Mouse (Mus musculus) yolk sac, embryonic 10.5 days (tissue): ENCODE measurements around the gene Card11.

Experiments
- DNase-seq: peaks from one replicate; pipeline ENCODE4 v3.0.0-alpha.2; 2017; ENCODE audit warnings: low spot score

Card11 gene

DNA sequence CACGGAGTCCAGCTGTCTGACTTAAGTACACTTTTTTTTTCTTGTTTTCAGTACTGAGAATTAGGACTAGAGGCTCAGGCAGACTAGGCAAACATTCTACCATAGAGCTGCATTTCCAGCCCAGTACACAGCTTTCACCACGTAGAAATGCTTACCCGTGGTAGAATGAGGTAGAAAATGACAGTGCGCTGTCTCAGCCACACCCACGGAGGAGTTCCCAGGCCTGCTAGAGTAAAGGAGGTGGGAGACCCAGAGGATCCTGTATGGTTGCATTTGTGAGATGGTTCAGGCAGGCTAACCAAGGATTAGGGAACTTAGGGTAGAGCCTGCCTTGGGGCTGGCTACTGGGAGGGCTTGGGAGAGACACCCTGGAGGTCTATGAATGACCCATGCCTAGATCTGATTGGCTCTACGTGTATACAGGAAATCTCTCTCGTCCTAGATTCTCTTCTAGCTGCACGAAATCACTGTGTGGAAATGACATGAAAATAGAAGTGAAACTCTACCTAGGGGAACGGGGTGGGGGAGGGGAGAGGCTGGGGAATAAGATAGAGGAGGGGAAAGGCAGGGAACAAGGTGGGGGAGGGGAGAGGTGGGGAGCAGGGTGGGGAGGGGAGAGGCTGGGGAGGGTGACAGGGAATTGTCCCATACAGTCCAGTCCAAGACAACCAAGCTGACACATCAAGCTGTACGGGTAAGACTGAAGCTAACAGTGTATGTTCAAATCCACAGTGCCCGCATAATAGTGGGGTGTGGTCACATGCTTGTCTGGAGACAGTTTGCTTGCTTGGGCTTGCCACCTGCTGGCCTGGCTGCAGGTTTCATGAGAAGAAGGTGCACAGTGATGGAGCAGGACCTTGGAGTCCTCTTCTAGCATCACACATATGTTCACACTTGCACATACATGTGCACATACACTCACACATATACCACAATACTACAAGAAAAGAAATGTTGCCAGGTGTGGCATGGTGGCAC is 8.0 kb downstream of the Card11 start:
- no peak for DNase-seq

DNA sequence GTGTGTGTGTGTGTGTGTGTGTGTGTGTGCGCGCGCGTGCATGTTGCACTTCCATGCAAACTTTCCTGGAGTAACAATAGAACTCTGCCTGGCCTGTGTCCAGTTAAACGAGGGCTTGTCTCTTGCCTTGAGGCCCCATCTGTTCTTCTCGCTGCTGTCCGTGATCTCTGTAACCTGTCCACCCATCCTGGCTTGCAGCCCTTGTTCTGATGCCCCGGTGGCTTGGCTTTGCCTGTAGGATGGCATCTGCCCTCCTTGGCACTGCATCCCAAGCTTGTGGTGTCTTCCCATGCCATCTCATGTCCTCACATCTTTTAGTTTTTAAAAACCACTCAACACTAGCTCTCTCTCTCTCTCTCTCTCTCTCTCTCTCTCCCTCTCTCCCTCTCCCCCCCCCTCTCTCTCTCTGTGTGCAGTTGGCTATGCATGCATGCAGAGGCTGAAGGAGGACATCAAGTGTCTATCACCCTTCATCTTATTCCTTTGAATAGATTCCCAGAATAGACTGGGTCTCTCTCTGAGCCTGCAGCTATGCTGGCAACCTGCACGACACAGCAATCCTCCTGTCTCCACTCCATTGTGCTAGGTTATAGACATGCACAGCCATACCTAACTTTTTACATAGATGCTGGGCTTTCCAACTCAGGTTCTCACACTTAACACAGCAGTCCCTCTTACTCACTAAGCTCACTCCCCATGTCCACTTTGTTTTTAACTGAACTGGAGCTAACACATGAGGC is 14.9 kb downstream of the Card11 start:
- no peak for DNase-seq

DNA sequence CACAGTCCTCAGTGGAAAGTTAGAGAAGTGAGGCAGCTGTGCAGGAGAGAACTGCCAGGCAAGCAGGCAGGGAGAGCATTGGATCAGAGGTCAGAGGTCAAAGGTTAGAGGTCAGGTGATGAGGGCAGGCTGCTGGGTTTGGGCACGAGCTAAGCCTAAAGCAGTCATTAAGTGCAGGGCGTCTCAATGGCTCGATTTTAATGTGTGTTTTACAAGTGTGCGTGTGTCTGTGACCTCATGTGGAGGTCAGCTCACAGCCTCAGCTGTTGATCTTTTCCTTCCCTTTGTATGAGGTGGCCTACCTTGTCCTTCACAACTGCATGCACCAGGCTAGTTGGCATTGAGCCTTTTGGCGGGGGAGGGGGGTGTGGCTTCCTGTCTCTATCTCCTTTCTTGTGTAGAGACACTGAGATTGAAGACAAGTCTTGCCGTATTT is 19.0 kb downstream of the Card11 start:
- peak; percentile 64 for DNase-seq

DNA sequence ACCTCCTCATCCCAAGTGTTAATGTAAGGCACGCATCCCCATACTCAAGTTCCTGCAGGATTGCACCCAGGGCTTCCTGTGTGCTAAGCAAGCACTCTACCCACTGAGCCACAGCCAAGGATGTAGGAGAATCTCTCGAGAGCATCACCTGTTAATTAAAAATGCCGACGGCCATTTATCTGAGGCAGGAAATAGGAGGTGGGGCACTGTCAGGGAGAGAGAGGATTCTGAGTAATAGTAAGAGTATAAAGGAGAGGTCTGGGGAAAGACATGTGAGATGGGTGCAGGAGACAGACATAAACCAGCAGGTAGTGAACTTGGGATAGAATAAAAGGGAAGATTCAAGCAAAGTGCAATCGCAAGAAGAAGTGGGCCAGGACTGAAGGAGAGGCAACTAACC is 19.6 kb downstream of the Card11 start:
- no peak for DNase-seq

DNA sequence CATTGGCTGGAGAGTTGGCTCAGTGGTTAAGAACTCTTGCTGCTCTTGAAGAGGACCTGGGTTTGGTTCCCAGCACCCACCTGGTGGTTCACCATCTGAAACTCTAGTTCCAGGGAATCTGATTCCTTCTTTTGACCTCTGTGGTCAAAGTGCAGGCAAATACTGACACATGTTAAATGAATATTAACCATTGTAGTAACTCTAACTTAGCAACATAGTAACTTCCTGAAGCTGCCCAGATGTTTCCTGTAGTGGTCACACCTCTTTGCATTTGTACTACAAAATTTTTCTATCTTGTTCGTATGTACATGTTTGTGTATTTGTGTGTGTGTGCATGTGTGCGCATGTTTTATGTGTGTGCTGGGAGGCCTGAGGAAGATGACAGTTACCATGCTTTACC is 20.3 kb downstream of the Card11 start:
- DNase-seq, result no peak

DNA sequence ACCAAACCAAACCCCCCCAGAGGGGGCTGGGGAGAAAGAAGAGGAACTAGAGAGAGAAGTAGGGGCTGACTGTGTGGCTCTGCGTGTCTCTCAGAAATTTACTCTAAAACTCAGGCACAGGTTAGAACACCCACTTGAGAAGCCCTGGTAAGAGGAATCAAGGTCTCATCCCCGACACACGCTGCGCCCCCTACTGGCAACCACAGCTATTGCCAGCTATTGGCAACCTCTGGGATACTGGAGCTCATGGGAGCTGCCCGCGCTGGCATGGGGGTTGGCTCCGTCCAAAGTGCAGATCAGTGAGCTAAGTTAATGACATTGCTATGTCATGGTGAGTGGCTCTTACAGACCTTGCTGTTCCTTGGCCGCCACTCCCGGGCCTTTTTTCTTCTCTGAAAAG is 37.4 kb downstream of the Card11 start:
- peak; percentile 25 for DNase-seq

DNA sequence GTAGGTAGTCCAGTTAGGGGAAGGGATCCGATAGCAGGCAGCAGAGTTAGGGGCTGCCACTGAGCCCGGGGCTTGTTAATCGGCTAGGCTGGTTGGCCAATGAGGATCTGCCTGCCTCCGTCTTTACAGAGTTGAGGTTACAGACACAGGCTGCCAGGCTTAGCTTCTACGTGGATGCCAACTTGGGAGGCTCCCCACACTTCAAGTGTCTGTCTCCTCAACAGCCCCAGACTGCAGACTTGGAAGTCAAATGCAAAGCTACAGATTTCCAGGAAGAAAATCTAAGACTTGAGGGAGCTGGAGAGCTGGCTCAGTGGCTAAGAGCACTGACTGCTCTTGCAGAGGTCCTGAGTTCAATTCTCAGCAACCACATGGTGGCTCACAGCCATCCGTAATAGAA is 39.6 kb downstream of the Card11 start:
- DNase-seq, result no peak

DNA sequence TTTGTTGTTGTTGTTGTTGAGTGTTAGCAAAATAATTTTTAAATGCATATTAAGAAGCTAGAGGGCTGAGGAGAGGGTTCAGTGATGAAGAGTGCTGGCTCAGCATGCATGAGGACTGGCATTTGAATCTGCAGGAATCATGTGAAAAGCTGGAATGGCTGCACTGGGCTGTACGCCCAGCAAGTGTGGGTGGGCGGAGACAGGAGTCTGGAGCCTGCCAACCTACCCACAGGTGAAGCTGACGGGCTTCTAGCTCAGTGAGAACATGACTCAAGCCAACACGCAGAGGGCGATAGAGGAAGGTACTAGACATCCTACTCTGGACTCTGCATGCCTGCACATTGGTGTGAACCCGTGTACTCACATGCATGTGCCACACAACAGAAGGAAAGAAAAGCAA is 41.2 kb downstream of the Card11 start:
- DNase-seq, result no peak

DNA sequence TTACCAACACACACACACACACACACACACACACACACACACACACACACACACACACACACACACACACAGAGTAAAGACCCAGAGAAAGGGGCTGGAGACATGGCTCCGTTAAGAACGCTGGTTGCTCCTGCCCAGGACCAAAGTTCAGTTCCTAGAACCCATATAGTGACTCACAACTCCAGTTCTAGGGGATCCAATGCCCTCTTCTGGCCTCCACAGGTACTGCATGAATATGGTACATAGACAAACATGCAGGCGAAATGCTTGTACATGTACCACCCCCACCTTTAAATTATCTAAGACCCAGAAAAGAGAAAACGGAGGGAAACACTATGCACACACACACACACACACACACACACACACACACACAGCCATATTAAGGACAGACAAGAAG is 43.3 kb downstream of the Card11 start:
- DNase-seq, result no peak

DNA sequence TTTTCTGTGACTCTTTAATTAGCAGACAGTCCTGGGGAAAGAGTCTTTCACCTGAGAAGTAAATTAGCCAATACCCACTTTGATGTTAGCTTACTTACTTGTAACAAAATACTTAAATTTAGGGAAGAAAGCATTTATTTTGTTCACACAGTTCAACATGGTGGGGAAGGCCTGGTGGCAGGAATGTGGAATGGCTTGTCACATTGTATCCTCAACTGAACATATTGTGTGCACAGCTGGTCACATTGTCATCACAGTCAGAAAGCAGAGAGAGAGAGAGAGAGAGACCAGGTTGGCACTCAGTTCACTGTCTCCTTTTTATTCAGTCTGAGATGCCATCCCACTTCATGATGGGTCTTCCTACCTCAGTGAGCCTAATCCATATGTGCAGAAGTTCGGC is 44.7 kb downstream of the Card11 start:
- DNase-seq, result no peak

DNA sequence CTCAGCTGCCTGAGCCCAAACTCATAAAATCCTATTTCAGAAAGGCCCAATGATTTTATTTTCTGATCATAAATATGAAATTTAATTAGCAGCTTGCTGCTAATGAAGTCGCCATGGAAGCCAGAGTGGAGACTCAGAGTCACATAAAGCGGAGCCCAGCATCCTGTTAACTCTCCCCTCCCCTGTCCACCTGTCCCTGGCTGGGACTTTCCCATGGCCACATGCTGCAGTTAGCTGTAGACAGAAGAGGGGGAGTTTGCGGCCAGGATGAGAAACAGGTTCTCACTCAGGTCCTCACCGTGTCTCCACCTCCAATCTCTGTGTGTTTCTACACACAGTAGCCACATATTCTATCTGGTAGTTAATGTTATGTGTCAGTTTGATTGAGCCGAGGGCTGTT is 48.6 kb downstream of the Card11 start:
- DNase-seq, result no peak

DNA sequence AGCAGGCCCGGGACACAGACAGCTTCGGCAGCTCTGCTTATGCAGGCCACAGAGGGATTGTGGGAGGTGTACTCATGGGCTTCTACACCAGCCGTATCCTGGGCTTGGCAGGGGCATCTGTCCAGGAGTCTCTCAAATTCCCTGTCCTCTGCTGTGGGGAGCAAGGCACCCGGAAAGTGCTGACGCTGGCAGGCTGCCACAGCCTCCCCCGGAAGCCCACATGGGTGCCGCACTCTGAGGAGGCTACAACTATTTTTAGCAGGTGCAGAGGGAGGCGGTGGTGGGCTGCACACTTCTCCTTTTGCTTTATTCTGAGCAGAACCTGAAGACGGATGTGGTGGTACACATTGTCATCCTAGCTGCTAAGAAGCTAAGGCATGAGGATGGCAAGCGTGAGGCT is 52.4 kb downstream of the Card11 start:
- DNase-seq, result no peak

DNA sequence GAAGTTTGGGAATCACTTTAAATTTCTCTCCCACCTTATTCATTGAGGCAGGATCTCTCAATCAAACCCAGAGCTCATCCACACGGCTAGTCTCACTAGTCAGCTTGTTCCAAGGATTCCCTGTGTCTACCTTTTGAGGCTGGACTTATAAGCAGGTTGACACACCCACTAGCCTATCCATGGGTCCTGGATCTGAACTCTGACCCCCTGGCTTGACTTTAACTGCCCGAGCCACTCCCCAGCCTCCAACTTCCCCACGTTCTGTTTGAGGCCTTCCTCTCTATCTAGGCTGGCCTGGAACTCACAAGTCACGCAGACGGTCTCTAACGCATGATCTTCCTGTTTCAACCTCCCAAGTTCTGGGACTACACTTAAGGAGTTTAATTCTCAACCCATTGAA is 54.3 kb downstream of the Card11 start:
- DNase-seq, result peak; percentile 62

DNA sequence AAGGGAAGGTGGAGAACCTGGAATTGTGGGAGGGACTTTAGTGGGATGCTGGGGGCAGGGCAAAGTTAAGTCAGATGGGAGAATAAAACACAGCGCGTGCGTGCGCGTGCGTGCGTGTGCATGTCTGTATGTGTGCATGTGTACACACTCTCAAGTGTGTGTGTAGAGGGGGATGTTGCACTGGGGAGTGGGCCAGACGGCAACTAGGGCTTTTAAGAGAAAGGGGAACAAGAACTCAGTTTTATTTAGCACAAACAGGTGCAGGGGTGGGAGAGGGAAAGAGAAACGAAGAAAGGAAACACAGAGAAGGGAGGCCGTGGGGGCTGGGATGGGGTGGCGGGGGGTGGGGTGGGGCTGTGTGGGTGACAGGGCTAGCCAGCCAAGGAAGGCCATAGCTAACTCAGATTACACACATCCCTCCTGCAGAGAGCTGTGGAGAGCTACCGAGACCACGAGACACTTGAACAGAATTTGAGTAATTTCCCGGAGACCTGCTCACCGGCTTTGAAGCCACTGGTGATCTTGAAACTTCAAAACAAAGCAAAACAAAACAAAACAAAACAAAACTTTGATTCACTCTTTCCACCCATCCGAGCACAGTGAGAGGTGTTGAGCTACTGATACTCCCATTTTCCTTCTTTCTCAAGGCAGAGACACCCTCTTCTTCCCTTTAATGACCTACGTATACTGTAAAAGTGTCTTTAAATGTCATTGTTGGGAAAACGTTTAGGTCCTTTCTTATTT is 55.8 kb downstream of the Card11 start:
- no peak for DNase-seq

DNA sequence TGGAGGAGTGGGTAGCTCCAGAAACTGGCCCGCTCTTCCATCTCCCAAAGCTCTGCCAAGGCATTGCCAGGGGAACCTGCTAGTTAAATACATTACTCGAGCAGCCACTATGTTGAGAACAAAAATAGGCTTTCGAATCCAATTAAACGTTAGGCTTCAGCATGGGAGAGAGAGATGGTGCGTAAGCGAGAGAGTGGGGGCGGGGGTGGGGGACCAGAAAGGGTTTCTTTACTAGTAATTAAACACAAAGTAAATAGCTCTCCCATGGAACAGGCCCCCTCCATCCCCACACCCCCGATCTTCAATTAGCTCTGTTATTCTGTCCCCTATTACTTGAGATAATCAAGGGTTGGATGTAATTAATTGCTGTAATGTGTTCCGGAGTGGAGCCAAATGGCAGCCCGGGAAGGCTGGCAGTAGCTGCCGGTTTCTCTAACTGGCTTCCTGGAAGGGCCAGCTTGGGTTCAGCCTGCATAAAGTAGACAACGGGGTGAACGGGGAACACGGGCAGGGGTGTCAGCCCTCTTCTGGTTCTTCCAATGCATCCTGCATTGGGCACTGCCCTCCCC is 59.4 kb downstream of the Card11 start:
- DNase-seq, result no peak

DNA sequence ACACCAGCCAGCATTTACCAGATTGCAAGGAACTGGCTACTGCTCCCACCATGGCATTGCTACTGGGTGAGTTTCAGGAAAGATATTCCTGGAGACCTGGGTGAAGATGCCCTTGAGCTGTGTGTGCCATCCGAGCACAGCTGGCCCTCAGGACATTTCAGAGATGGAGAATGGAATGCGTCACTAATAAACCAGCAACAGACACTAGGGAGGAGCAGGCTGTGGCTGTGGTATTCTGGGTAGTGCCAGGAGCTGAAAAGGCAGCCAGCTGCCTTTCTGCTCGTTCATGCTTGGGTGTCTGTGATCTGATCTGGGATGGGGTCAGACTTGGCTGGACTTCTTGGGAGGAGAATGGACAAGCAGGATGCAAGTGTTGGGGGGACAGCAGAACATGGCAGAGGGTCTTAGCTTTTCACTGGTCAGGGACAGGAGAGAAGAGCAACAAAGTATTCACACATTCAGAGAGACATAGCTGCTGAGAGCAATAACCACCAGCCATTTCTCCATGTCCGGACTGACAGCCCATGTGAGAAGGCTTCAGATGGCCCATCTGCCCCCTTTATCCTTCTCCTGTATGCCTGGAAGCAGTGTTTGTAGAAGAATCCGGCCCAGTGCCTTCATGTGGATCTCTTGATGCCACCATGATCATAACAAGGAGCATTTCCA is 60.0 kb downstream of the Card11 start:
- no peak for DNase-seq

DNA sequence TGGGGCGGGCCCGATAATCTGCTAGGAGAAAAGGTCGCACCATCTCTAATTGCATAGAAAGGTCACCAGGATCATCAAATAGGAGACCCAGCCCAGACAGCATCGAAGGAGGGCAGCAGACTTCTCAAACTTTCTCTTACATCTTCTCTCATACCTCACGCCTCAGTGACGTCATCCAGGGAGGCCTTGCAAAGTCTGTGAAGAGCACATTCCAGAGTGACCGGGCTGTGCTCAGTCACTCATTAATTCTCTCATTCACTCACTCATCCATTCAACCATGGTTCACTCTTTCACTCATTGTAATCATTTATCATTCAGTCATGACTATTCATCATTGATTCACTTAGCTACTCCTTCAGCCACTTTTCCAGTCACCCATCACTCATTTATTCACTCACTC is 63.6 kb downstream of the Card11 start:
- no peak for DNase-seq

DNA sequence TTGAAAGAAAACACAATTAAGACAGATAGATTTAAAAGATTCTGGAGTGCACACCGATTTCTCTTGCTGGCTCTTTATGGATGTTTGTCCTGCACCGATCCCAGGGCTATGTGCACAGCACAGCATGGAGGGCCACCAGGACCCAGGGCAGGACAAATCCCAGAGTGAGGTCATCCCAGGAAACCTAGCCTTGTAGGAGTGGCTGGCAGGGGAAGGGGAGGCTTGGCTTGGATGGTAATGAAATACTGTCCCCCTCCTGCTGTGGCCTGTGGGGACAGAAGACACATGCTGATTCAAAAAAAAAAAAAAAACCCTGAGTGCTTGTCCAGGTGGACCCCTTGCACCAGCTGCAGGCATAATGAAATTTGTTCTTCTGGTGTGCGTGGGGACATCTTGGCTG is 64.5 kb downstream of the Card11 start:
- no peak for DNase-seq

DNA sequence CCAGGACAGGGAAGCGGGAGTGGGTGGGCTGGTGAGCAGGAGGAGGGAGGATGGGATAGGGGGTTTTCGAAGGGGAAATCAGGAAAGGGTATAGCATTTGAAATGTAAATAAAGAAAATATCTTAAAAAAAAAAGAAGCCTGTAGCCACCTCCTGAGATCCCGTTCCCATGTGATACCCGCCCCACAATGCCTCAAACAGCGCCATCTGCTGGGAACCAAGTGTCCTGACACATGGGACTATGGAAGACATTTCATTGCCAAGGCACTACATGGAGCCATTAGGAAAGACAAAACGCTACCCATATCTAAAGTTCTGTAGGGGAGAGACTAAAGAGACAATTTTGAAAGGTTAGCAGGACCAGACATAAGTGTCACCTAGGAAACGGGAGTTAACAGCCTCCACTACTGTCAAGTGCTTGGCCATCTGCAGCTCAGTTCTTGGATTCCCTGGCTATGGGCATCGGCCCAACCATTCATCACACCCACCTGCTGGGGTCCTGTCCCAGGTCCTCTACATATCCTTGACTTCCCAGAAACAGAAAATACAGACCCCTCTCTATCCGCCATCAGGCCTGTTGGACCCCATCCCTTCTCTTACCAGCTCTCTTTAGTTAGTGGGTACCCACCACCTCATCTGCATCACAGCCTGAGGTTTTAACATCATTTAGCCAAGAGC is 65.6 kb downstream of the Card11 start:
- no peak for DNase-seq

DNA sequence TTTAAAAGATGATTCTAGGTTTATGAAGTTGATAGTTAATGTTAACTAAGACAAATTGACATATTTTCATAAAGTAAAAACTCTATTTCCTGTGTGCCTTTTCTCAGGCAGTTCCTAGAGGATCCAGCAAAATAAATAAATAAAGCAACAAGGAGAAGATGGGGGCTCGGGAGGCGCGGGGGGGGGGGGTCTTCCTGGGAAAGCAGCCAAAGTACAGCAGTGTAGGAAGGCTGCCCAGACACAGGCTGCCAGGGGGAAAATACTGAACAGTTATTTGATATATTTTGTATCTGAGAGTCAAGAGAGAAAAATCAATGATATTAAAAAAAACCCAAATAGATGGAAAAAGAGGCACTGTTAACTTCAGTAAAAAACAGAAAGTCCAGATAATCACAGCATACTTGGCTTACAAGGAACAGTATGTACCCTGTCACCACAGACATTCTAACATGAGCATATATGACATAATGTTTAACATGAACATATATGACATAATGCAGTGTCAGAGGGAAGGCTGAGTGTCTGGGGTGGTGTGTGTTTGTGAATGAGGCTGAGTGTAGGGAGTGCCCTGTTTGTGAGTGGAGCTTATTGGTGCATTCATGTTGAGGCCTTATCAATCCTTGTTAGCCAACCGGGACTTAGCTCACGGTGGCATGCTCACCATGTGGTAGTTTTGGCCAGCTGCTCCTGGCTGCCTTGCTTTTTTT is 68.7 kb downstream of the Card11 start:
- DNase-seq, result no peak
